Mouse (Mus musculus) lung, postnatal 14 days (tissue): ENCODE measurements around the gene Fam71e1.

Source experiments
- DNase-seq: peaks from one replicate; pipeline ENCODE4 v3.0.0; 2021

Gene Fam71e1

DNA sequence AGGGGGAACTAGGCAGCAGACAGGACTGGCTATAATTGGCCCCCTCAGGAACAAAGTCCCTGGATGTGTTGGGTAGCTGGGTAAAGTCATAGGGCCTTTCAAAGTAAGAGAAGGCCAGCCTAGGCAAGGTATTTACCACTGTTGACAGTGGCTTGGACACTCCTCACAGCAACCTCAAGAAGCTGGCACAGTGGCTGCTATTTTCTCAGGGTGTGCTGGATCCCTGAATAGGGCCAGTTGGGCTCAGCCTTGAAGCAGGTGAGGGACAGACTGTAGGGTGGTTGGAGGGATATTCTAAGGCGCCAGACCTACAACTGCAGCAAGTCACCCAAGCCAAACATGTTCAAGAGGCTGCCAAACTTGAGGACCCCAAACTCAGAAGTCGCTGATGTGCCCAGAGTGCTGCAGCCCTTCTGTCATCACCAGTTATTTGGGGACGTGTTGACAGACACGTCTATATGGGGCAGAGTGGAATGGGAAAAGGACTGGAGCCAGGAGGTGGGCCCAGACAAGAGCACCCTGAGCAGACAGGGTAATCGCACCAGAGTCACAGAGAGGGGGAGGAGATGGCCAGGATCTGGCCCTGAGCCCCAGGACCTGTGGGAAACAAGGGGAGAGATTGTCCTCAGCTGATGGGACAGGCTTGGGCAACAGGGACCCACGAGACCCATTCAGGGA lies 24.4 kb upstream of the Fam71e1 start:
- DNase-seq: peak; percentile 41

DNA sequence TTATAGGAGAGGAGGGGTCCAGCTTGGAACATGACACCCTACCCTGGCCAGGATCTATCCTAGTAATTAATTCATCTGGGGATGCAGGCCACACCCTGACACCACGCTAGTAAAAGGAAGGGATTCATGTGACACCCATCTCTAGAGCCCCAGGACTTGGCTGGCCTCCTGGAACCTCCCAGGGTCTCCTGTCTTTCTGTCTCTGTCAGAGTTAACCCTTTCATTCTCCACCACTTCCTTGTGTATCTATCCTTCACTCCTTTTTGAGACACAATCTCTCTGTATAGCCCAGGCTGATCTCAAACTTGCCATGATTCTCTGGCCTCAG lies 23.9 kb upstream of the Fam71e1 start:
- no peak for DNase-seq

DNA sequence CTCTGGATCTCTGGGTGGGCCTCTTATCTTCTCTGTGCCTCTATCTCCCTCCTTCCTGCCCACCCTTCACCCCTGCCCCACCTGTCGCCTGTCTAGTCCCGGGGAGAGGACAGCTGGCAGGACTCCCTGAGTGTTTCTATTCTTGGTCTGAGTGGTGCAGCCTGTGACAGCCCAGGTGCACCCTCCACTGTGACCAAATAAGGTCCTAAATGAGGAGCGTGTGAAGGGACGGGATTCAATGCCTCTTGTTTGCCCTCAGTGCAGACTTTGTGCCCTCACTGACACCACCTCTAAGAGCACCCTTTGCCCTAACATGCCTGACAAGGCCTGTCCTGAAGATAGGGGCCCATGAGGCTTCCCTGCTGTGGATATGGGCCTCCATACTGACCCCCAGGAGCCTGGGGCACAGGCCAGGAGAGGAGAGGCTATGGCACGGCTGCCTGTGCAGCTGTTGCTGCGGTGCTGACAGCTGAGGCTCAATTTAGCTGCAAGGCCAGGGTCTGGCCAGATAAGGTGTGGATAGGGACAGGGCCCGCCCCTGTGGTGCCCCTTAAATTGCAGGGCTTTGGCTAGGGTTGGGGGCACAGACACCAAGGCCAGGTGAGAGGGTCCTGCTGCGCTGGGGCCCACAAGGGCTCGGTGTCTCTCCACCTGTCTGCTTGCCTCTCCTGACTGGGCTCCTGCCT lies 23.3 kb upstream of the Fam71e1 start:
- no peak for DNase-seq

DNA sequence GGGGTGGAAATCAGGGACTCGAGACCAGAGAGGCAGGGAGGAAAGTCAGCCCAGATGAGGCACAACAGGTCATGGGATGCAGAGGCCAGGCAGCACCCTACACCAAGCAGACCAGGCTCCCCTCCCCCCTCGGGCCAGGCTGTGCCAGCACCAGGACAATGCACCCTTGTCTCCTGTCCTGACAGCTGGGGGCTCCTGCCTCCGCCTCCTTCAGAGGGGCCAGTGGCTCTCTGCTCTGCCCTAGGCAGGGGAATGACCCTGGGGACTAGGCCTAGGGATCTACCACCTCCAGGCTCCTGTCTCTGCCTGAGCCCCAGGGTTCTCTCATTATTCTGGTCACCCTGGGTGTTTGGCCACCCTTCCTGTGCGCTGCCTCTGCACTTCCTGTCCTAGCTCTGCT lies 22.0 kb upstream of the Fam71e1 start:
- DNase-seq: no peak

DNA sequence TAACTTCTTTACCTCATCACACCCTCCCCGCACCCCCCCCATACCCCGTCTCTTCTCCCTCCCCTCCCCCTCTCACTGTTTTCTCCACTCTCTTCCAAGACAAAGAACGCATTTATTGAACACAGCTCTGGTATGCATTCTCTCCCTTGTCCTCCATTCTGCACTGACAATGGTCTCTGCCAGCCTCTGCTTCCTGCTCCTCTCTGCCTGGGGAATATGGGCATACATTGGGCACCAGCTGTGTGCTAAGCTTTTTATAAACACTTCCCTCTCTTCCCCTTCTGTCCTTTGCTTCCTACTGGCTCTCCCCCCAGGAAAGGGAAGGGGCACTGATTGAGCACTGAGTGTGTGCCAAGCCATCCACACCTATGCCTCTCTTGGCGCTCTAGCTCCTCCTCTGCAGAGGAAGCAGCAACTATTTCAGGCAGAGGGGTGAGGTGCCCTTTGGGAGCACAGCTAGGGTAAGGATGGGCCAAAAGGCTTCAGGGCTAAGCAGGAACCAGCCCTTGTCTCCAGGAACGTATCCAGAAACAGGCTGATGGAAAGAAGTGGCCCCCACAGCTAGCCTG lies 21.3 kb upstream of the Fam71e1 start:
- no peak for DNase-seq

DNA sequence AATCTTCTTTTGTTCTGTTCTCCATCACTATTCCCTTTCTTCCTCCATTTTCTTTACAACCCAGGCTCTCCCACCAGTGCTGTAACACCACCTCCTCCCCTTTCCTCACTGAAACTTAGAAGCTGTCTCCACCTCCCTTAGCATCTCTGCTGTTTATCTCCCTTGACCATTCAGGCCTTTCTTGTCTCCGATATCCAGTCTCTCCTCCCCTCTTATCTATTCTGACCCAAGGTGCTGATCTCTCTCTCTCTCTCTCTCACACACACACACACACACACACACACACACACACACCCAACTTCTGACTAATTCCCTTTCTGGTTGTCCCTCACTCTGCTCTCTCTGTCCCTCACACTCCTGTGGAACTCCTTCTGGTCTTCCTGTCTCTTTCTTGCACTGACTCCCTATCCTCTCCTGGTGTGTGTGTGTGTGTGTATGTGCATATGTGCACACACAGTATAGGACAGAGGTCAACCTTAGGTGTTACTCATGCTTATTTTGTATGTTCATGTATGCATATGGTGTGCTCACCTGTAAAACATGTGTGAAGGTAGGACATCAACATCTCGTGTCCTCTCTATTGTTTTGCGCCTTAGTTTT lies 13.4 kb upstream of the Fam71e1 start:
- no peak for DNase-seq

DNA sequence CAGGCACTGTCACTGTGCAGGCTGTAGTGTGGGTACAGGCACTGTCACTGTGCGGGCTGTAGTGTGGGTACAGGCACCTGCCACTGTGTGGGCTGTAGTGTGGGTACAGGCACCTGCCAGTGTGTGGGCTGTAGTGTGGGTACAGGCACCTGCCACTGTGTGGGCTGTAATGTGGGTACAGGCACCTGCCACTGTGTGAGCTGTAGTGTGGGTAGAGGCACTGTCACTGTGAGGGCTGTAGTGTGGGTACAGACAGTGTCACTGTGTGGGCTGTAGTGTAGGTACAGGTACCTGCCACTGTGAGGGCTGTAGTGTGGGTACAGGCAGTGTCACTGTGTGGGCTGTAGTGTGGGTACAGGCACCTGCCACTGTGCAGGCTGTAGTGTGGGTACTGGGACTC lies 12.3 kb upstream of the Fam71e1 start:
- no peak for DNase-seq

DNA sequence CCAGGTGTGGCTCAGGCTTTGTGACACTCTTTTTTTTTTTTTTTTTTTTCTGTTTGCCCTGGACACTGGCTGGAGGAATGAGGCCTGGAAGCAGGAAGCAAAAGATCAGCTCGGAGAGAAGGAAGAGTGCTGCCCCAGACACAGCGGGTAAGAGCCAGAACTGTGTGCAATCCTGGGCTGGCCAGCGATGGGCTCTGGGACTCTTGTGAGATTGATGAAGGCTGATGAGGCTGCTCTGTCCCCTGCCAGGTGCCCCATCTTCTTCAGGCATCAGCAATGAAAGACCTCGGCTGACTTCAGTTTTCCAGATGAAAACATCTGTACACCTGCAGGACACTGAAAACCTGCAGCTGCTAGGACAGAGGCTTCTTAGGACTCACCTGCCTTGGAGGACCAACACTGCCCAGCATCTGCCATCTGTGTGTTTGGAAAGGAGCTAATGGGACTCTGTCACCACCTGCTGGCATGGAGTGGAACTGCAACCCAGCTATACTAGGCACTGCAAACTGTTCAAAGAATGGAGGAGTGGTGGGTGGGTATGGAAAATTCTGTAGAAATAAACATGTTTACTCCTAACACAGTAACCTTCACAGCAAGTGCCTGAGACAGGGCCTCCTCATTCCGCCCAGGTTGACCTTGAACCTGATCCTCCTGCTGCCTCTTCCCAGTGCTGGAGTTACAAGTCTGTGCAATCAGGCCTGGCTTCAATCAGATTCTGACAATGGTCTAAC lies 11.4 kb upstream of the Fam71e1 start:
- peak; percentile 80 for DNase-seq

DNA sequence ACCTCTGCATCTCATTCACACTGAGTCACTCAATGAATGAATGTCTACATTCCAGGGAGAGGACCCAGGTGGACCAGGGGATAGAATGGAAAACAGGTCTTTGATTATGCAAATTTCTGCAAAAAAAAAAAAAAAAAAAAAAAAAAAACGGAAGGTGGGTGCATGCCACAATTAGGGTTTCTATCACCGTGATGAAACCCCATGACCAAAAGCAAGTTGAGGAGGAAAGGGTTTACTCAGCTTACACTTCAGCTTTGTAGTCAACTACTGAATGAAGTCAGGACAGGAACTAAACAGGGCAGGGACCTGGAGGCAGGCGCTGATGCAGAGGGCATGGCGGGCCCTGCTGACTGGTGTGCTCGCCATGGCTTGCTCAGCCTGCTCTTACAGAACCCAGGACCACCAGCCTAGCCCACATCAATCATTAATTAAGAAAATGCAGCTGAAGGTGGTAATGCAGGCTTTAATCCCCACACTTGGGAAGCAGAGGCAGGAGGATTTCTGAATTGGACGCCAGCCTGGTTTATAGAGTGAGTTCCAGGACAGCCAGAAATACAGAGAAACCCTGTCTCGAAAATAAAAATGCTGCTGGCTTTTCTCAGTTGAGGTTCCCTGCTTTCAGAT lies 10.7 kb upstream of the Fam71e1 start:
- DNase-seq: no peak

DNA sequence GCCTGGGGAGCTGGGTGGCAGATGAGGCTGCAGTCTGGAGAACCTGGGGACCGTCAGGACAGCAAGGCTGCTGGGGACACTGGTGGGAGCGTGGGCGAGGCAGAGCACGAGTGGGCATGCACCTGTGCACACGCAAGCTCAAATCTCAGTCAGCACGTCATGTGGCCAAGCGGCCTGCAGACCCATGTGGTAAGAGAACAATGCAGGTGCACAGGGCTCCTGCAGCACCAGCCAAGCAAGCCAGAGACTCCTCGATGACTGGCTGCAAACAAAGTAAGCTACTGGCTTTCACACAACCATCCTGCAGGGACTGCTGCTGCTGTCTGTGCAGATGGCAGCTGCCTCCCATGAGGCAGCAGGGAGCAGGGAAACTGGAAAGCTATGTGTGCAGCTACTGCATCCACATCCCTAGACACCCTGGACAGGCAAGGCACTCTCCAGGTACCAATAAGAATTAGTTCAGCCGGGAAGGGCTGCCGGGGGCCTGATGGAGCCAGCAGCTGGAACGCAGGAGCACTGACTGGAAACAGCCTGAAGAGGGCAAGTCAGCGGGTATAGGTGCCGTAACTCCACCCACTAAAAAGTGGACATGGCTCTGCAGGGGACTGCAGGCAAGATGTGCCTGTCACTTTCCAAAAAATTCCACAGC lies 9.3 kb upstream of the Fam71e1 start:
- no peak for DNase-seq

DNA sequence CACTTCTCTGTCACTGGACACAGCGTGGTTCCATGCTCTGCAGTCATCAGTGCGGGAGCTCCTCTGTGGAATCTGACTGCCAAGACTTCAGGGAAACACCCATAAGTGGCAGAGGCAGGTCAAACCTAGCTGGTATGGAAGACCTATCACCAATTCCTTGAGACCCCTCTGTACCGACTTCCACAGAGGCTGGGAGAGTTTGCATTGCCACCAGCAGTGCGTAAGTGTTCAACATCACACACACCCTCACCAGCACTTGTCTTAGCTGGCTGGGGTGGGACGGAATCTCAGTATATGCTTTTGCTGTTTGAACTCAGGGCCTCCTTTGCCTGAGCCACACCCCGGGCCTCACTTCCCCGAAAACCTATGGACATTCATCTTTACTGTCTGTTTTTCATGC lies 8.4 kb upstream of the Fam71e1 start:
- DNase-seq: no peak

DNA sequence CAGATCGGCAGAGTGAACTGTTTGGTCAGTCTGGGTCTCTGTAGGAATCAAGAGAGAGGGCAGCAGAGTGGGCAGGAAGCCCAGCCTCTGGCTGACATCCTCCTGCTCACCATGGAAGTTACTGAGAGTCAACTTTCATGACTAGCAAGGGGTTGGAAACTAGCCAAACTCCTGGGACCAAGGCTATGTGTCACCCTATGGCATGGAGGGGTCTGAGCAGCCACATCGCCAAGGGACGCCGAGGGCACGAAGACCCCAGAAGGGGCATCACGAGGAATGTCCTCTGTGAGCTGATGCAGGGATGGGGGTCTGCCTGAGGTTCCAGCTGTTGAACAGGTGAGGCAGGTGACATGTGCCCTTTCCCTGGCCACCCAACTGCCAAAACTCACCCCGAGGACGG lies 7.8 kb upstream of the Fam71e1 start:
- no peak for DNase-seq

DNA sequence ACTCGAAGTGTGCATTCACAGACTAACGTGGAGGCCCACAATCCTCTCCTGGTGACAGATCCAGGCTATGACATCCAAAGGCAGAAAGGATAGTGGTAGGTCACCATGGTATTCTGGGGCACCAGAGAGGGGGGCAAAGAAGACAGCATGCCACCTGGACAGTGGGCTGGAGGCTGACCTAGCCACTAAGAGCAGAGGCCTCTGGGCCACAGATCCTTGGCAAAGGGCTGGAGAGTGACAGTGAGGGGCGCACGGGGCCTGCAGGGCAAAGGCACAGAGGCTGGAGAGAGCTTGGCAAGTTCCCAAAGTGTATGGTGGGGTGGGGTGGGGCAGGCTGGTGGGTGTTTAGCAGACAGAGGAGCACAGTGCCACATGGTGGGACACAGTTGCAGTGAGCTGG lies 6.1 kb upstream of the Fam71e1 start:
- DNase-seq: no peak

DNA sequence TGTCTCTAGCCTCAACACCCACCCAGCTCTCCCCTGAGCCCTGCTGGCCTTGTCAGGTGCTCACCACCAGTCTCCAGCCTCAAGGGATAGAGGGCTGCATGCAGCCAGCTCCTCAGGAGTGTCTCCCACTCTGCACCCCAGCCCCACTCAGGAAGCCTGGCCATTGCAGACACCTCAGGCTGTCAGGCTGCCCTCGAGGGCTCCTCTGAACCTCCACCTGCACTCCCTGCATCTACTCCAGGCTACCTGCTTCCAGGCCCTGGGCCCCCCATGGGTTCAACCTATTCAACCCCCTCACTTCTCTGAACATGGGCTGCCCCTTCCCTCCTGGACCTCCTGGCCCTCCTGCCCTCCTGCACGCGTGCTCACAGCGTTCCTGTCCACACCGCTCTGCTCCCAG lies 5.0 kb upstream of the Fam71e1 start:
- DNase-seq: no peak

DNA sequence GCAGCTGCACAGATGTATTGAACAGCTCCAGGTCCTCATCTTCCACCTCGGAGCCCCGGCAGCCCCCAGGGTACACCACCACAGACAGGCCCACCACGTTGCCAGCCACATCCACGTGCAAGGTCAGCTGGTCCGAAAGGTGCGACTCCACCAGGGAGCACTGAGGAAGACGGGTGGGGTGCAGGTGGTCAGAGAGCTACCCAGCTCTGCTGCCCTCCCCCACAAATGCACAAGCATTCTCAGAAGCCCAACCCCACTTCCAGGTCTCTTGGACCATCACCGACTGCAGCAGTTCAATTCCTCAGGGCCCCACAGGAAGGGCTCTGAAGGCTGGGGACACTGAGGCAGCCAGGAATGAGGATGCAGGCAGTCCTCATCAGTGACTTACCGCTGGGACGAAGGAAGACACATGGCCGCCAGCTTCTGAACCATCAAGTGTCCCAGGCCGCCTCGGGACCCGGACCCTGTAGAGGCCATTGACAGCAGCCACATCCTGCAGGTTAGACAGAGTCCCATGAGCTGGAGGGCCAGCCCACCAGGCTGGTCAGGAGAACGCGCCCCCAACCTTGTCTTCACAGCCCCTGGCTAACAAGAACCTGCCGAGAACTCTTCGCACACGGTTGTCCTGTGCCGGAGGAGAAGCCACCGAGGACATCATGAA lies 4.1 kb upstream of the Fam71e1 start:
- no peak for DNase-seq

DNA sequence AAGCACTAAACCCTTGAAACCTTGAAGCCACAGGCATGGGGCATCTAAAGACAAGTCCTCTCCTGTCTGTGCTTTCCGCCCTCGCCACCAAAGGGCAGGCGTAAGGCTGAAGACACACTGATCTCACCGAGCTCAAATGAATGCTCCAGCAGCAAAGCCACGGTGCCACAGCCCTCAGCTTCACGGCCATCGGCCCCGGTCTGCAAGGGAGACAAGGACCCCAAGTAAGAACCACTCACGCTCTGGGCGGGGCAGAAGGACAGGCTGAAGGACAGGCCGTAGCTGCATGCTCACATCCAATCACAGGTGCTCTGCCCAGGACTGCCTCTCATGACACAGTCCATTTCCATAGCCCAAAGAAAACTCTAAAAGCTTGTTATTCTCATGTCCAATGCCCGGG lies 1.7 kb upstream of the Fam71e1 start:
- DNase-seq: no peak

DNA sequence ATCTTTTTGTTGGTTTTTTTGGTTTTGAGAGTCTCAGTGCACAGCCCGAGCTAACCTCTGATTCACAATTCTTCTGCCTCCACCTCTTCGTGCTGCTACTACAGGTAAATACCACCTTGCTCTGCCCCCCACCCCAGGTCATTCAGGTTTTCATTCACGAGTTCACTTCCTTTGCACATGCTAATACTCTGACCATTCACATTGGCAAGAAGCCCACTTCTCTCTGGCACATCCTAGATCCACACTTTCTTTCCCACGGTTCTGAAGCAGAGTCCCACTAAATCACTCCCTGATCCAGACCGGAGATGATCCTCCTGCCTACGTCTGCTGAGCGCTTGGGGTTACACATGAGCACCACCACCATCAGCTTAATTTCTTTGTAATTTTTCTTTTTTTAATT lies 1.3 kb upstream of the Fam71e1 start:
- no peak for DNase-seq

DNA sequence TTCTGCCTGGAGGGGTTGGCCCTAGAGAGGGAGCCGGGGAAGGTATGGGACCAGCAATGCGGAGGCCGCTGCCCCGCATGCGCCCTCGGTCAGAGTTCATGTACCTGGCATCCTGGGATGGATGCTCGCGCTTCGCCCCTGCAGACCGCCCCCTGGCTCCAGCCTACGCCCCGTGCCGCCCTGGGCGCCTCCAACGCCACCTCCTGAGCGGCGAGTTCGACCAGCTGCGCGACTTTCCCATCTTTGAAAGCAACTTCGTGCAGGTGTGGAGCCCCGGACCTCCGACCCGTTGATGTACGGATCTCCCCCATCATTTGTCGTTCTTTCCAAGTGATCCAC lies 359 bp downstream of the Fam71e1 start:
- no peak for DNase-seq

DNA sequence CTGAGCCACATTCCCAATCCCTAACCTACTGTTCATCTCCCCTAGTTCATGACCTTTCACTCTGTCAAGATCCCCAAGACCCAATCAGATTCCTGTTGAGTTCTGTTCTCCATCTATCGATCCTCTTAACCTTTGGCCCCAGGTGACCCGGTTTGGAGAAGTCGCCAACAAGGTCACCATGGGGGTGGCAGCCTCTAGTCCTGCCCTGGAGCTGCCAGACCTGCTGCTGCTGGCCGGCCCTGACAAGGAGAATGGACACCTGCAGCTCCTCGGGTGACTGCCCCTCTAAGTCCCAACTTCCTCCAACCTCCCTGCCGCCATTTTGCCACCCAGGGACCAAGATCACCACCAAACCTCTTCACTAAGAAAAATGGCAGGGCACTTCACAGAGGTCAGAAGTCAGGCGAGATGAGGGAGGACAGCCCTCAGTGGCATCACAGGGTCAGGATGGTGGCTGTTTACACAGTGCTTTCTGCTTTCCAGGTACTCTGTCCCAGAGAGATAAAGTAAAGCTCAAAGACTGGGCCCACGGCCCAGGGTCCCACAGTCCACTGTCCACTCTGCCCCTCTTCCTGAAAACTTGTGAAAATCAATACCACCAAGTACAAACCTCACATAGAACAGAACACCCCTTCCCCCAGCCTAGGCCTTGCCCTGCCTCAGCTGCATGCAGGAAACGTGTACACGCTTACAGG lies 1.1 kb downstream of the Fam71e1 start:
- no peak for DNase-seq

DNA sequence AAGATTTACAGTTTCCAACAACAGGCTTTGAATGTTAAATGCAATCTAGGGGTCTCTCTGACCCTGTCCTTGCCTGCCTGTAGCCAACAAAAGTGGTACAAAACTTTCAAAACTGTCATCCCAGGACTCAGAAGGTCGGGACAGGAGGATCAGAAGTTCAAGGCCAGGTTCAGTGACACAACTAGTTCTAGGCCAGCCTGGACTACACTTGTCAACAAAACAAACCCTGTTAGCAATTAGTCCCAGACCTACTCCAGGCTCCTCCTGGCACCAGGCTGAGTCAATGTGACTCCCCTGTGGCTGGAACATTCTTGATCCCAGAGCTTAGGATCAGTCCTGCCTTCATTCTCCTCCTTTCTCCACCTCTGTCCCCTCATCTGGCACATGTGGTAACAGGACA lies 2.5 kb downstream of the Fam71e1 start:
- no peak for DNase-seq

DNA sequence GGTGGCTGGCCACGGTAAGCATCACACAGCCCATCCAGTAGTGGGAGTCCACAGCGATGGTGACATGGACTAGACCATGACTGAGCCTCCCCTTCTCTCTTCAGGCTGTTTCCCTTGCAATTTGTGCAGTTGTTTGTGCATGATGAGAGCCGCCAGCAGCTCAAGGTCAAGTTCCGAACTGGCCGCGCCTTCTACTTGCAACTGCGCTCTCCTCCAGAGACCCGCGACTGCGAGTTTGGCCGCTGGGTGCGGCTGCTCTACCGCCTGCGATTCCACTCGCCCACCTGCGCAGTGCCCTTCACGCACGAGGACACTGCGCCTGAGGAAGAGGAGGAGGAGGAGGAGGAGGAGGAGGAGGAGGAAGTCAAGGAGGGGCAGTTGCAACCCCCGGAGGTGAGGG lies 3.7 kb downstream of the Fam71e1 start:
- no peak for DNase-seq
